Mouse (Mus musculus) gastrocnemius, adult 8-10 months (tissue): ENCODE measurements around the gene Htr1f. TPM values are rescaled to one million over a fixed set of nuclear protein-coding genes. Genes with fewer than 3 reads are reported as not detected.

Source experiments
- microRNA-seq: library from miRNA; unstranded; fragments of <30 nt; microRNA quantifications from one replicate; pipeline ENCODE4 v1.2.0, GENCODE M21; 2022
- total RNA-seq, 4 experiments: library from RNA; stranded (reverse); gene quantifications; 2 replicates each; pipeline ENCODE4 v1.2.4; 2022

Gene Htr1f
- total RNA-seq, 4 experiments from 2014 or later = not detected

Small RNA genes lying within 50 kb of the gene (microRNA-seq; reads per million reads assigned to microRNA genes)
- not detected for gene Gm23374
